Mouse (Mus musculus) cortical plate, adult 2 months (tissue): ENCODE data around the gene Pgrmc1. TPM values are rescaled to one million over a fixed set of nuclear protein-coding genes. Genes with fewer than 3 reads are reported as not detected.
"Not testable (repeated sequence)": the region's sequence is repeated elsewhere in the genome, so short reads cannot be mapped to it uniquely, and the experiment has no call there.

Experiments
- H3K27ac ChIP-seq: fragments of 200-500 bp; 2 replicates; pipeline ENCODE4 v1.5.1; 2012; ENCODE audit warnings: low read length, control low read depth, inconsistent platforms; ENCODE audit not compliant: insufficient read depth
- H3K4me1 ChIP-seq: fragments of 200-500 bp; 2 replicates; pipeline ENCODE4 v1.6.1; 2011; ENCODE audit warnings: low read length; ENCODE audit not compliant: control insufficient read depth, insufficient read depth
- H3K4me3 ChIP-seq: fragments of 200-500 bp; 2 replicates; pipeline ENCODE4 v1.5.1; 2011; ENCODE audit warnings: mild to moderate bottlenecking, low read length, control low read depth; ENCODE audit not compliant: insufficient read depth
- CTCF ChIP-seq: fragments of 200-500 bp; IDR thresholded peaks from 2 replicates; pipeline ENCODE4 v1.5.1; 2011; ENCODE audit warnings: mild to moderate bottlenecking, control low read depth, low read length; ENCODE audit not compliant: insufficient read depth; ENCODE audit errors: extremely low read depth
- POLR2A ChIP-seq: fragments of 200-500 bp; IDR thresholded peaks from 2 replicates; pipeline ENCODE4 v1.6.1; 2011; ENCODE audit warnings: mild to moderate bottlenecking, low read length, control low read depth; ENCODE audit not compliant: insufficient read depth; ENCODE audit errors: extremely low read depth
- polyA plus RNA-seq: library from polyadenylated mRNA; depleted of rRNA; stranded (reverse); fragments of >200 nt; gene quantifications from 2 replicates; pipeline ENCODE4 v1.2.3, GENCODE M21; 2012; rRNA removed

Gene Pgrmc1
- polyA plus RNA-seq, result 209 and 234 TPM in 2 replicates

GRCm38 (mm10) chrX:36597707-36598389 lies at the start of gene Pgrmc1:
Gene Pgrmc1, plus strand, starts transcription at chrX:36598206.
- no peak for TF ChIP-seq CTCF
- peak; percentile 95 for TF ChIP-seq POLR2A
- peak within 1 kb of the TSS; percentile 96 for H3K4me3 ChIP-seq
- H3K4me1 ChIP-seq, result no peaks in the 10 kb centered on the region
- H3K27ac ChIP-seq, result peak within 1 kb of the TSS; percentile 90

- H3K4me1 ChIP-seq, result no peaks in the 10 kb centered on the region
- H3K27ac ChIP-seq, result no peak overlapping the region
- TF ChIP-seq CTCF, result no peak
- no peak for TF ChIP-seq POLR2A
- no peak overlapping the region for H3K4me3 ChIP-seq
Measured at GRCm38 (mm10) chrX:36548798-36549197, 49.2 kb upstream of the Pgrmc1 start.

- Histone ChIP-seq H3K4me1 (no peaks in the 10 kb centered on the region), H3K27ac (no peak overlapping the region; the same call in 1 of the 2 replicates), H3K4me3 (no peak overlapping the region)
- TF ChIP-seq POLR2A, result no peak
- no peak for TF ChIP-seq CTCF
Measured at GRCm38 (mm10) chrX:36550906-36551305, 47.1 kb upstream of the Pgrmc1 start.

- no peak overlapping the region for H3K4me3 ChIP-seq
- TF ChIP-seq POLR2A (no peak), CTCF (no peak)
- peak overlapping the region; percentile 35 for H3K27ac ChIP-seq
- H3K4me1 ChIP-seq, result no peaks in the 10 kb centered on the region
Measured at GRCm38 (mm10) chrX:36551351-36551750, 46.7 kb upstream of the Pgrmc1 start.

GRCm38 (mm10) chrX:36552055-36552587 lies 45.9 kb upstream of the Pgrmc1 start:
- Histone ChIP-seq H3K4me1 (no peaks in the 10 kb centered on the region), H3K27ac (no peak overlapping the region)
- TF ChIP-seq CTCF (no peak), POLR2A (no peak)

GRCm38 (mm10) chrX:36552715-36553114 lies 45.3 kb upstream of the Pgrmc1 start:
- H3K4me3 ChIP-seq, result no peak overlapping the region
- H3K27ac ChIP-seq, result no peak overlapping the region
- no peak for TF ChIP-seq POLR2A
- no peak for TF ChIP-seq CTCF
- H3K4me1 ChIP-seq, result no peaks in the 10 kb centered on the region

More at GRCm38 (mm10) chrX:36552055-36552587, 45.9 kb upstream of the Pgrmc1 start:
- H3K4me3 ChIP-seq, result no peak overlapping the region

- H3K4me3 ChIP-seq, H3K27ac ChIP-seq, H3K4me1 ChIP-seq: not testable (repeated sequence)
Measured at GRCm38 (mm10) chrX:36555196-36555595, 42.8 kb upstream of the Pgrmc1 start.

- no peak for TF ChIP-seq POLR2A
- TF ChIP-seq CTCF, result no peak
- H3K4me3 ChIP-seq, result no peak overlapping the region
- H3K4me1 ChIP-seq, result no peaks in the 10 kb centered on the region
- no peak overlapping the region for H3K27ac ChIP-seq
Measured at GRCm38 (mm10) chrX:36560170-36560569, 37.8 kb upstream of the Pgrmc1 start.

GRCm38 (mm10) chrX:36561650-36562049 lies 36.4 kb upstream of the Pgrmc1 start:
- H3K4me1 ChIP-seq, result no peaks in the 10 kb centered on the region
- no peak overlapping the region for H3K27ac ChIP-seq
- TF ChIP-seq CTCF, result peak; percentile 72
- no peak for TF ChIP-seq POLR2A
- H3K4me3 ChIP-seq, result no peak overlapping the region

GRCm38 (mm10) chrX:36562079-36562478 lies 35.9 kb upstream of the Pgrmc1 start:
- TF ChIP-seq CTCF (no peak), POLR2A (no peak)
- Histone ChIP-seq H3K4me1 (no peaks in the 10 kb centered on the region), H3K27ac (no peak overlapping the region), H3K4me3 (no peak overlapping the region)
